Mouse (Mus musculus) hindbrain, embryonic 11.5 days (tissue): ENCODE data around the gene Gjb1. TPM values are rescaled to one million over a fixed set of nuclear protein-coding genes. Genes with fewer than 3 reads are reported as not detected.
"Not testable (repeated sequence)": the region's sequence is repeated elsewhere in the genome, so short reads cannot be mapped to it uniquely, and the experiment has no call there.

Experiments used
- ATAC-seq: fragments of 200-750 bp; cut with Nextera tagmentation; 2 replicates; pipeline ENCODE4 v1.8.0; 2017; ENCODE audit warnings: mild to moderate bottlenecking, moderate TSS enrichment, moderate library complexity; ENCODE audit not compliant: low FRiP score
- DNase-seq: peaks from one replicate; pipeline ENCODE4 v3.0.0-alpha.2; 2015; ENCODE audit warnings: low spot score
- H3K27ac ChIP-seq: fragments of 300-500 bp; sonication (generic); 2 replicates; pipeline ENCODE4 v1.5.1; 2014; ENCODE audit warnings: mild to moderate bottlenecking, low read depth, low read length
- H3K27me3 ChIP-seq: fragments of 300-500 bp; sonication (generic); 2 replicates; pipeline ENCODE4 v1.6.1; 2014; ENCODE audit warnings: mild to moderate bottlenecking, low read length, moderate library complexity, mixed read lengths; ENCODE audit not compliant: control insufficient read depth, insufficient read depth
- H3K36me3 ChIP-seq: fragments of 300-500 bp; sonication (generic); 2 replicates; pipeline ENCODE4 v1.6.1; 2014; ENCODE audit warnings: mild to moderate bottlenecking, low read length, moderate library complexity, mixed read lengths; ENCODE audit not compliant: control insufficient read depth, insufficient read depth
- H3K4me1 ChIP-seq: fragments of 300-500 bp; sonication (generic); replicated peaks from 2 replicates; pipeline ENCODE4 v1.6.1; 2014; ENCODE audit warnings: low read length, mixed read lengths; ENCODE audit not compliant: control insufficient read depth, insufficient read depth
- H3K4me2 ChIP-seq: fragments of 300-500 bp; sonication (generic); replicated peaks from 2 replicates; pipeline ENCODE4 v1.6.1; 2014; ENCODE audit warnings: mild to moderate bottlenecking, low read depth, low read length
- H3K4me3 ChIP-seq: fragments of 300-500 bp; sonication (generic); 2 replicates; pipeline ENCODE4 v1.5.1; 2014; ENCODE audit warnings: low read depth, low read length
- H3K9ac ChIP-seq: fragments of 300-500 bp; sonication (generic); 2 replicates; pipeline ENCODE4 v1.6.1; 2014; ENCODE audit warnings: low read depth, low read length
- H3K9me3 ChIP-seq: fragments of 300-500 bp; sonication (generic); 2 replicates; pipeline ENCODE4 v1.6.1; 2016; ENCODE audit warnings: low read length; ENCODE audit not compliant: control insufficient read depth
- WGBS: fragments of 180-500 bp; shearing (Covaris S2); extraction: QIAGEN DNeasy Blood & Tissue Kit; methylation state at CpG from one replicate; pipeline ENCODE4 v1.1.7; 2014; 5-methylcytosine and 5-hydroxymethylcytosine counted together
- polyA plus RNA-seq: library from polyadenylated mRNA; unstranded; fragments of >200 nt; fragmentation: Nextera tagmentation; extraction: Ambion mirVana; gene quantifications from 2 replicates; pipeline ENCODE4 v1.2.1, GENCODE M21; 2014

The Gjb1 gene
- polyA plus RNA-seq, result 0.29 and 0.62 TPM in 2 replicates

- Histone ChIP-seq H3K4me1 (no peaks in the 10 kb centered on the region), H3K4me2 (no peak within 1 kb of the TSS), H3K27me3 (no peaks in the 10 kb centered on the region), H3K36me3 (no peaks in the 10 kb centered on the region), H3K4me3 (no peak within 1 kb of the TSS), H3K9me3 (no peaks in the 10 kb centered on the region), H3K9ac (no peak within 1 kb of the TSS), H3K27ac (no peak within 1 kb of the TSS)
- 80% methylated on average over 7 of the region's 7 CpGs for whole genome bisulfite sequencing
- DNase-seq (no peak), ATAC-seq (no peak)
Measured at GRCm38 (mm10) chrX:101376190-101376968, at the start of gene Gjb1. TSS of gene Gjb1 (plus strand) at chrX:101376378.

- no peaks in the 10 kb centered on the region for H3K36me3 ChIP-seq
- ATAC-seq (no peak), DNase-seq (peak; percentile 80)
- no peak overlapping the region for H3K4me2 ChIP-seq
- no peaks in the 10 kb centered on the region for H3K9me3 ChIP-seq
- 30% methylated on average over 10 of the region's 10 CpGs for WGBS
- no peak overlapping the region for H3K27ac ChIP-seq
- no peak overlapping the region for H3K9ac ChIP-seq
- no peak overlapping the region for H3K4me3 ChIP-seq
- H3K4me1 ChIP-seq, result no peaks in the 10 kb centered on the region
- H3K27me3 ChIP-seq, result no peaks in the 10 kb centered on the region
Measured at GRCm38 (mm10) chrX:101329372-101330028, 46.7 kb upstream of the Gjb1 start.

- Histone ChIP-seq H3K4me3 (peak overlapping the region; percentile 14; the same call in 1 of the 2 replicates), H3K27ac (peak overlapping the region; percentile 85), H3K4me1 (no peaks in the 10 kb centered on the region), H3K27me3 (no peaks in the 10 kb centered on the region), H3K4me2 (peak overlapping the region; percentile 22), H3K36me3 (no peaks in the 10 kb centered on the region), H3K9ac (0 out of 2 replicates have a peak overlapping the region, but pooled peaks have one; percentile 8), H3K9me3 (no peaks in the 10 kb centered on the region)
- peak; percentile 34 for ATAC-seq
- DNase-seq, result no peak
- WGBS, result 46% methylated on average over 9 of the region's 9 CpGs
Measured at GRCm38 (mm10) chrX:101332031-101332374, 44.2 kb upstream of the Gjb1 start.

- ATAC-seq (peak; percentile 95), DNase-seq (peak; percentile 81)
- Histone ChIP-seq H3K9ac (peak overlapping the region; percentile 53), H3K36me3 (no peaks in the 10 kb centered on the region), H3K27me3 (no peaks in the 10 kb centered on the region), H3K9me3 (no peaks in the 10 kb centered on the region), H3K4me3 (peak overlapping the region; percentile 27), H3K27ac (peak overlapping the region; percentile 85), H3K4me2 (peak overlapping the region; percentile 36), H3K4me1 (no peaks in the 10 kb centered on the region)
- 17% methylated on average over 31 of the region's 49 CpGs for WGBS
Measured at GRCm38 (mm10) chrX:101332375-101333211, 43.6 kb upstream of the Gjb1 start.

- Histone ChIP-seq H3K27ac (no peak overlapping the region), H3K4me1 (no peaks in the 10 kb centered on the region), H3K36me3 (no peaks in the 10 kb centered on the region), H3K9ac (no peak overlapping the region), H3K9me3 (no peaks in the 10 kb centered on the region), H3K4me3 (no peak overlapping the region), H3K27me3 (no peaks in the 10 kb centered on the region), H3K4me2 (no peak overlapping the region)
- WGBS, result 95% methylated on average over 5 of the region's 5 CpGs
- ATAC-seq (no peak), DNase-seq (peak; percentile 35)
Measured at GRCm38 (mm10) chrX:101334606-101335005, 41.6 kb upstream of the Gjb1 start.

GRCm38 (mm10) chrX:101338666-101339065 is 37.5 kb upstream of the Gjb1 start:
- ATAC-seq (no peak), DNase-seq (no peak)
- WGBS, result 51% methylated on average over 4 of the region's 4 CpGs

GRCm38 (mm10) chrX:101342837-101343236 is 33.3 kb upstream of the Gjb1 start:
- H3K4me3 ChIP-seq, H3K9me3 ChIP-seq, H3K27ac ChIP-seq, H3K9ac ChIP-seq, ATAC-seq, H3K27me3 ChIP-seq, DNase-seq, H3K4me2 ChIP-seq, H3K36me3 ChIP-seq, H3K4me1 ChIP-seq: not testable (repeated sequence)
- 77% methylated on average over 2 of the region's 2 CpGs for WGBS

More at GRCm38 (mm10) chrX:101338666-101339065, 37.5 kb upstream of the Gjb1 start:
- no peaks in the 10 kb centered on the region for H3K9me3 ChIP-seq
- no peaks in the 10 kb centered on the region for H3K36me3 ChIP-seq
- H3K4me1 ChIP-seq, result no peaks in the 10 kb centered on the region
- H3K4me3 ChIP-seq, result no peak overlapping the region
- H3K27me3 ChIP-seq, result no peaks in the 10 kb centered on the region
- no peak overlapping the region for H3K4me2 ChIP-seq
- H3K27ac ChIP-seq, result no peak overlapping the region
- no peak overlapping the region for H3K9ac ChIP-seq

- WGBS, result 84% methylated on average over 2 of the region's 2 CpGs
- Histone ChIP-seq H3K36me3 (no peaks in the 10 kb centered on the region), H3K4me3 (no peak overlapping the region), H3K27ac (no peak overlapping the region), H3K9ac (no peak overlapping the region), H3K4me2 (no peak overlapping the region), H3K27me3 (no peaks in the 10 kb centered on the region), H3K9me3 (no peaks in the 10 kb centered on the region), H3K4me1 (no peaks in the 10 kb centered on the region)
- DNase-seq (no peak), ATAC-seq (no peak)
Measured at GRCm38 (mm10) chrX:101345456-101345855, 30.7 kb upstream of the Gjb1 start.
